Mouse (Mus musculus): ENCODE data around the gene Olfr221. TPM values are rescaled to one million over a fixed set of nuclear protein-coding genes. Genes with fewer than 3 reads are reported as not detected.
"Not testable (repeated sequence)": the region's sequence is repeated elsewhere in the genome, so short reads cannot be mapped to it uniquely, and the experiment has no call there.

Olfr221 gene
- polyA plus RNA-seq (2014; fragmentation: Nextera tagmentation; extraction: Ambion mirVana) = not detected in 2 replicates

DNA sequence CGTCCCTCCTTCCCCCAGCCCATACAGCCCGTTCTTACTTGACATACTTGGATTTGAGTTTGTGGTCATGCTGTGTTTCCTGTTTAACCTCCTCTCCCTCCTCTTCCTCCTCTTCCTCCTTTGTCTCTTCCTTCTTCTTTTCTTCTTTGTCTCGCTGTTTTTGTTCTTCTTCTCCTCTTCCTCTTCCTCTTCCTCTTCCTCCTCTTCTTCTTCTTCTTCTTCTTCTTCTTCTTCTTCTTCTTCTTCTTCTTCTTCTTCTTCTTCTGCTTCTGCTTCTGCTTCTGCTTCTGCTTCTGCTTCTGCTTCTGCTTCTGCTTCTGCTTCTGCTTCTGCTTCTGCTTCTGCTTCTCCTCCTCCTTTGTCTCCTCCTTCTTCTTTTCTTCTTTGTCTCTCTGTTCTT is at the start of gene Olfr221:
TSS of gene Olfr221 (minus strand) at position 101 of the 400 bp plus-strand sequence.
- not testable (repeated sequence) for ATAC-seq (ENCODE audit: low FRiP score, low TSS enrichment); H3K9me3 ChIP-seq (ENCODE audit: control insufficient read depth, low read length); H3K36me3 ChIP-seq (ENCODE audit: control insufficient read depth, insufficient read depth, low read length); H3K9ac ChIP-seq (replicated peaks; ENCODE audit: low read length); H3K4me1 ChIP-seq (ENCODE audit: control insufficient read depth, insufficient read depth, low read length); DNase-seq; H3K27ac ChIP-seq (replicated peaks; ENCODE audit: low read depth, low read length); H3K27me3 ChIP-seq (ENCODE audit: control insufficient read depth, insufficient read depth, low read length); H3K4me3 ChIP-seq (replicated peaks; ENCODE audit: low read depth, low read length); H3K4me2 ChIP-seq (ENCODE audit: low read length)
- WGBS = 61% methylated on average over 3 of the region's 3 CpGs

DNA sequence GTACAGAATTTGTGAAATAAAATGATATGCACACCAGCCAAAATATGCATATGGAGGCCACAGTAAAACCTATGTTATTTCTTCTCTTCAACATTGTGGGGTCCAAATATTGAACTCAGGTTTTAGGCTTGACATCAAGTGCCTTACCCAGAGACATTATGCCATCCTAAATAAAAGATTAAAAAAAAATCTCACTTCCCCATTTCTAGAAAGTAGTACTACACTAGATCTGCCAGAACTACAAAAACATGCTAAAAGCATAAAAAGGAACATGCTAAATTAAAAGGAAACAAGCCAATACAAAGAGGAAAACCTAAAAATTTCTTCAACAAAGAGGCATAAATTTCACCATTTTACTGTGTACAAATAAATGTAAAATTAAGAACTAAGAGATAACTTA is 40.8 kb upstream of the Olfr221 start:
- no peaks in the 10 kb centered on the region for H3K4me1 ChIP-seq (ENCODE audit: control insufficient read depth, insufficient read depth, low read length)
- H3K27me3 ChIP-seq (ENCODE audit: control insufficient read depth, insufficient read depth, low read length) = no peaks in the 10 kb centered on the region
- no peak overlapping the region for H3K4me2 ChIP-seq (ENCODE audit: low read length)
- ATAC-seq (ENCODE audit: low FRiP score, low TSS enrichment) (no peak), DNase-seq (no peak)
- H3K4me3 ChIP-seq (replicated peaks; ENCODE audit: low read depth, low read length) = no peak overlapping the region
- H3K27ac ChIP-seq (replicated peaks; ENCODE audit: low read depth, low read length) = no peak overlapping the region
- H3K9me3 ChIP-seq (ENCODE audit: control insufficient read depth, low read length) = no peaks in the 10 kb centered on the region
- no peak overlapping the region for H3K9ac ChIP-seq (replicated peaks; ENCODE audit: low read length)
- peaks cover 73% of the 10 kb centered on the region for H3K36me3 ChIP-seq (ENCODE audit: control insufficient read depth, insufficient read depth, low read length)

DNA sequence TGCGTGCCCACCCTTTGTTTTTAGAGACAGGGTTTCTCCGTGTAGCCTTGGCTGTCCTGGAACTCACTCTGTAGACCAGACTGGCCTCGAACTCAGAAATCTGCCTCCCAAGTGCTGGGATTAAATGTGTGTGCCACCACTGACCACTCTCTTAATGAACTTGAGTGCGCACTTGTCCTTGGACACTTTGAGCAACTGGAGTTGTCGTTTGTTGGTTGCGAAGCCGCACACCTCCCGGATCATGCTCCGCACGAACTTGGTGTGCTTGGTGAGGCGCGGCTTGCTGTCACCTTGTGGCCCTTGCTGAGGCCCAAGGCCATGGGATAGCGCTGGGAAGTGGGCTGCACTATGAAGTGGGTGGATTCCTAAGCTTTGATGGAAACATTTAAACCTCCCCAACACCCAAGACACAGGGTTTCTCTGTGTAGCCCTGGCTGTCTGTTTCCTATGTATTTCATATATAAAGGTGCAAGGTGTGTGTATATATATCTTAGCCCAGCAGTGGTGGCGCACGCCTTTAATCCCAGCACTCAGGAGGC is 29.4 kb upstream of the Olfr221 start:
- WGBS = 93% methylated on average over 15 of the region's 15 CpGs
- no peaks in the 10 kb centered on the region for H3K27me3 ChIP-seq (ENCODE audit: control insufficient read depth, insufficient read depth, low read length)
- H3K4me1 ChIP-seq (ENCODE audit: control insufficient read depth, insufficient read depth, low read length) = no peaks in the 10 kb centered on the region
- H3K27ac ChIP-seq (replicated peaks; ENCODE audit: low read depth, low read length) = no peak overlapping the region
- H3K4me3 ChIP-seq (replicated peaks; ENCODE audit: low read depth, low read length) = no peak overlapping the region
- H3K9me3 ChIP-seq (ENCODE audit: control insufficient read depth, low read length) = no peaks in the 10 kb centered on the region
- no peak overlapping the region for H3K4me2 ChIP-seq (ENCODE audit: low read length)
- DNase-seq = no peak
- no peak overlapping the region for H3K9ac ChIP-seq (replicated peaks; ENCODE audit: low read length)
- ATAC-seq (ENCODE audit: low FRiP score, low TSS enrichment) = no peak
- H3K36me3 ChIP-seq (ENCODE audit: control insufficient read depth, insufficient read depth, low read length) = peaks cover 62% of the 10 kb centered on the region

DNA sequence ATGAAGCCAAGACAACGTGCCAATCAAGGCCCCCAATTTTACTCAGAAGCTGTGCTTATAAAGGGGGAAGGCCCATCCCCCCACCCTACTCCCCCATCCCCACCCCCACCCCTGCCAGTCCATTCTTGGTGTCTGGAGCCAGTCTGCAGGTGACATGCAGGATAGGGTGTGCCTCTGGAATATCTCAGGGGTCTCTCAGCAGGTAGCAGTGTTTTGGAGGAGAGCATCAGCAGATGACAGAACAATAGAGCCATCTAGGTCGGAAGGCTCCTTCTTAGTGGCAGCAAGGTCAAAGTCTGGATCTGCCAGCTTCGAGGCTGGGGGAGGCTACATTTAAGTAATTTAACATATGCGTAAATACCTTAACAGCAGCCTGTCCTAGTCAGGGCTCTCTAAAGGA is 23.9 kb upstream of the Olfr221 start:
- no peak for ATAC-seq (ENCODE audit: low FRiP score, low TSS enrichment)
- Histone ChIP-seq H3K27me3 (ENCODE audit: control insufficient read depth, insufficient read depth, low read length) (no peaks in the 10 kb centered on the region), H3K4me2 (ENCODE audit: low read length) (no peak overlapping the region), H3K4me1 (ENCODE audit: control insufficient read depth, insufficient read depth, low read length) (no peaks in the 10 kb centered on the region), H3K9me3 (ENCODE audit: control insufficient read depth, low read length) (no peaks in the 10 kb centered on the region), H3K36me3 (ENCODE audit: control insufficient read depth, insufficient read depth, low read length) (peaks cover 9% of the 10 kb centered on the region), H3K27ac (replicated peaks; ENCODE audit: low read depth, low read length) (no peak overlapping the region), H3K4me3 (replicated peaks; ENCODE audit: low read depth, low read length) (no peak overlapping the region), H3K9ac (replicated peaks; ENCODE audit: low read length) (no peak overlapping the region)
- WGBS = 64% methylated on average over 4 of the region's 4 CpGs
- DNase-seq = no peak

DNA sequence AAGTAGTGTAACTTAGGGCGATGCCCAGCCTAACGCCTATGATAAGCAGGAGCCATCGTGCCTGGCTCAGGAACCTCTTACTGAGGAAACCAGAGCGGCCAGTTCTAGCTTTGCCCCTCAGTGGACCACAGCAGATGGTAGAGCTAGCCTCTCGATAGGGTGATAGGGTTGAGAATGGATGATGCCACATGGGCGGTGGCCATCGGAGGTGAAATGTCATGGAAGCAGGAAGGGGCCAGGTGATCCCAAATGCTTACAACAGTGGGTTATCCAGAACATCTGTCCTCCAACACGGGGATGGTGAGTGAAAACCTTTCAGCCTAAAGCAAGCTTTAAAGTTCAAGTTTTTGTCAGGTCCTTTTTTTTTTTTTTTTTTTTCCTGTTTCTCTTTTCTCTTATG is 19.5 kb upstream of the Olfr221 start:
- Histone ChIP-seq H3K9me3 (ENCODE audit: control insufficient read depth, low read length) (no peaks in the 10 kb centered on the region), H3K9ac (replicated peaks; ENCODE audit: low read length) (no peak overlapping the region), H3K27me3 (ENCODE audit: control insufficient read depth, insufficient read depth, low read length) (no peaks in the 10 kb centered on the region), H3K4me3 (replicated peaks; ENCODE audit: low read depth, low read length) (no peak overlapping the region), H3K27ac (replicated peaks; ENCODE audit: low read depth, low read length) (no peak overlapping the region), H3K4me2 (ENCODE audit: low read length) (no peak overlapping the region), H3K4me1 (ENCODE audit: control insufficient read depth, insufficient read depth, low read length) (no peaks in the 10 kb centered on the region), H3K36me3 (ENCODE audit: control insufficient read depth, insufficient read depth, low read length) (no peaks in the 10 kb centered on the region)
- no peak for ATAC-seq (ENCODE audit: low FRiP score, low TSS enrichment)
- no peak for DNase-seq
- WGBS = 88% methylated on average over 8 of the region's 8 CpGs

DNA sequence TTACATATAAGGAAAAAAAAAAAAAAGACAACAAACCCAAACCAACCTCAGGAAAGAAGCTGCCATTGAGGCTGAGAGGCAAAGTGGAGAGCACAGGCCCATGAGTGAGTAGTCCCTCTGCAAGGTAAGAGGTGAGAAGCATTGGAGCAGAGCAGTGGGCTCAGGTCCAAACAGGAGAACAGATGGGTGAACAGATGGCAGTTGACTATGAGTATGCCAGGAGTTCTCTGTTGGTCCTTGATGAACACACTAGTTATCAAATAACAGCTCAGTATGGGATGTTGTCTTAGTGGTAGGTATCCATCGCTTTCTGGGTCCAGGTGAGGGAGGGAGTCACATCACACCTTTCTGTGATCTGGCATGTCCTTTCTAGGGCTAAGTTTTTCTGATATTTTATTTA is 18.5 kb upstream of the Olfr221 start:
- H3K4me3 ChIP-seq (replicated peaks; ENCODE audit: low read depth, low read length) = no peak overlapping the region
- 82% methylated on average over 1 of the region's 1 CpGs for WGBS
- no peak overlapping the region for H3K4me2 ChIP-seq (ENCODE audit: low read length)
- H3K27me3 ChIP-seq (ENCODE audit: control insufficient read depth, insufficient read depth, low read length) = no peaks in the 10 kb centered on the region
- no peaks in the 10 kb centered on the region for H3K4me1 ChIP-seq (ENCODE audit: control insufficient read depth, insufficient read depth, low read length)
- ATAC-seq (ENCODE audit: low FRiP score, low TSS enrichment) (no peak), DNase-seq (no peak)
- H3K9ac ChIP-seq (replicated peaks; ENCODE audit: low read length) = no peak overlapping the region
- H3K9me3 ChIP-seq (ENCODE audit: control insufficient read depth, low read length) = no peaks in the 10 kb centered on the region
- H3K36me3 ChIP-seq (ENCODE audit: control insufficient read depth, insufficient read depth, low read length) = no peaks in the 10 kb centered on the region
- no peak overlapping the region for H3K27ac ChIP-seq (replicated peaks; ENCODE audit: low read depth, low read length)

DNA sequence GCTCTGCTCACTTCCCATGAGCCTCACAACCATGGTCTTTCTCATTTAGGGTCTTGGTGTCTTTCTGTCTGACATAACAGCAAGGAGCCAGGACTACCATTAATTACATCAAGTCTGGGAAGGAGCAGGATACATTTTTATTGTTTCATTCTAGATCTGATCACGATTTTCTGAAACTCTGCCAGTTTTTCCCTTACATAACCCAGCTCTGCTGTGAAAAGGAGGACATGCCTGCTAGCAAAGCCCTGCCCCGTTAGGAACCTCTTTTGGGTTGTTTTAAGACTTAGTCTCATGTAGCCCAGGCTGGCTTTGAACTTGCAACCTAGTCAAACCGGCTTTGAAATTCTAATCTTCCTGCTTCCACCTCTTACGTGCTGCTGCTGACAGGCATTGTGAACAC is 17.7 kb upstream of the Olfr221 start:
- no peaks in the 10 kb centered on the region for H3K27me3 ChIP-seq (ENCODE audit: control insufficient read depth, insufficient read depth, low read length)
- ATAC-seq (ENCODE audit: low FRiP score, low TSS enrichment) (no peak), DNase-seq (no peak)
- no peaks in the 10 kb centered on the region for H3K4me1 ChIP-seq (ENCODE audit: control insufficient read depth, insufficient read depth, low read length)
- no peak overlapping the region for H3K4me2 ChIP-seq (ENCODE audit: low read length)
- H3K36me3 ChIP-seq (ENCODE audit: control insufficient read depth, insufficient read depth, low read length) = no peaks in the 10 kb centered on the region
- no peak overlapping the region for H3K9ac ChIP-seq (replicated peaks; ENCODE audit: low read length)
- no peak overlapping the region for H3K4me3 ChIP-seq (replicated peaks; ENCODE audit: low read depth, low read length)
- 68% methylated on average over 4 of the region's 4 CpGs for WGBS
- no peaks in the 10 kb centered on the region for H3K9me3 ChIP-seq (ENCODE audit: control insufficient read depth, low read length)
- H3K27ac ChIP-seq (replicated peaks; ENCODE audit: low read depth, low read length) = no peak overlapping the region

DNA sequence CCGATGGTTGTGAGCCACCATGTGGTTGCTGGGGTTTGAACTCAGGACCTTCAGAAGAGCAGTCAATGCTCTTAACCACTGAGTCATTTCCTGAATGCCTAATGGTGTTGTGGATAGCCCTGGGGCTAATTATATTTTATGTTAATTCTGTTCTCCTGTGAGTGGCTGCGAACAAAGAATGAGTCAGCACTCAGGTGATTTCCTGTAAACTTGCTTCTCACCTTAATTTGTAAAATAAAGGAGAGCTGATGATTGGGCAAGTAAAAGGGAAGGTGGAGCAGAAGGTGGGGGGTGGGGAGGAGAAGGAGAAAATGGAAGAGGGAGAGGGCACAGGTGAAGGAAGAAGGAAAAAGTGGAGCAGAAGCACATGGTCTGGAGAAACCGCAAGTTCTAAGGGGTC is 10.5 kb upstream of the Olfr221 start:
- H3K9ac ChIP-seq (replicated peaks; ENCODE audit: low read length); H3K27ac ChIP-seq (replicated peaks; ENCODE audit: low read depth, low read length); H3K4me3 ChIP-seq (replicated peaks; ENCODE audit: low read depth, low read length); H3K4me2 ChIP-seq (ENCODE audit: low read length); H3K36me3 ChIP-seq (ENCODE audit: control insufficient read depth, insufficient read depth, low read length); ATAC-seq (ENCODE audit: low FRiP score, low TSS enrichment); DNase-seq; H3K27me3 ChIP-seq (ENCODE audit: control insufficient read depth, insufficient read depth, low read length); H3K9me3 ChIP-seq (ENCODE audit: control insufficient read depth, low read length); H3K4me1 ChIP-seq (ENCODE audit: control insufficient read depth, insufficient read depth, low read length): not testable (repeated sequence)
- 97% methylated on average over 3 of the region's 3 CpGs for WGBS

DNA sequence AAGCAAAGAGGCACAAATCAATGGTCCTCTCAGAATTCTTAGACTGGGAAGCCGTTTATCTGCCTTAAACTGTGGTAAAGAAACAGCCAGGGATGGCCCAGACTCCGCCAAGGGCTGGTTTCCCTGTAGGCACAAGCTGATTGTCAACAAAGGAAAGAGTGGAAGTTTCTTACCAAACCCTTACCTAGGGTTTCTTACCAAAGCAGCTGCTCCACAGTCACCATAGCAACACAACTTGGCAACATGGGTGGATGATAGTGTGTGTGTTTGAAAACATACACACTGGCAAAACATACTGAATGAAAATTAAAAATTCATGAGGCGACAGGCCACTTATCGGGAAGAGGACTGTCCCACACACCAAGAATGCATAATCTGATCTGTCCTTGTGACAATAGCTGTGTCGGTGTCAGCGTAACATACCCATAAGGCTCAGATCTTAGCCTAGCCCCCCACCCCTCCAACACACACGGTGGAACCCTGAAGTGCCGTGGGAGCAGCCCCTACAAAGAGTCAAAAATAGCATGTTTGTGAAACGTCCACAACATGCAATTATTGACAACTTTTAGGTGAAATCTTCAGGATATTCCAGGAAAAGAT is 3.8 kb upstream of the Olfr221 start:
- DNase-seq = peak; percentile 31
- Histone ChIP-seq H3K4me1 (ENCODE audit: control insufficient read depth, insufficient read depth, low read length) (no peaks in the 10 kb centered on the region; the same call in 1 of the 2 replicates), H3K9ac (replicated peaks; ENCODE audit: low read length) (no peak overlapping the region), H3K9me3 (ENCODE audit: control insufficient read depth, low read length) (no peaks in the 10 kb centered on the region), H3K36me3 (ENCODE audit: control insufficient read depth, insufficient read depth, low read length) (no peaks in the 10 kb centered on the region), H3K4me2 (ENCODE audit: low read length) (no peak overlapping the region), H3K27me3 (ENCODE audit: control insufficient read depth, insufficient read depth, low read length) (no peaks in the 10 kb centered on the region), H3K4me3 (replicated peaks; ENCODE audit: low read depth, low read length) (no peak overlapping the region), H3K27ac (replicated peaks; ENCODE audit: low read depth, low read length) (no peak overlapping the region)
- 22% methylated on average over 9 of the region's 9 CpGs for WGBS
- no peak for ATAC-seq (ENCODE audit: low FRiP score, low TSS enrichment)

All from midbrain, embryonic 14.5 days (tissue).